Mouse (Mus musculus) cerebellum, adult 2 months (tissue): Measurements from ENCODE around the gene Psma5.

Experiments used
- CTCF ChIP-seq: fragments of 200-500 bp; IDR thresholded peaks from 2 replicates; pipeline ENCODE4 v1.5.1; 2011; ENCODE audit warnings: low read depth, mild to moderate bottlenecking, control low read depth, low read length, moderate library complexity, borderline replicate concordance; ENCODE audit not compliant: insufficient read depth
- POLR2A ChIP-seq: fragments of 200-500 bp; IDR thresholded peaks from 2 replicates; pipeline ENCODE4 v1.6.1; 2011; ENCODE audit warnings: low read length, control low read depth, borderline replicate concordance; ENCODE audit not compliant: insufficient read depth

DNA sequence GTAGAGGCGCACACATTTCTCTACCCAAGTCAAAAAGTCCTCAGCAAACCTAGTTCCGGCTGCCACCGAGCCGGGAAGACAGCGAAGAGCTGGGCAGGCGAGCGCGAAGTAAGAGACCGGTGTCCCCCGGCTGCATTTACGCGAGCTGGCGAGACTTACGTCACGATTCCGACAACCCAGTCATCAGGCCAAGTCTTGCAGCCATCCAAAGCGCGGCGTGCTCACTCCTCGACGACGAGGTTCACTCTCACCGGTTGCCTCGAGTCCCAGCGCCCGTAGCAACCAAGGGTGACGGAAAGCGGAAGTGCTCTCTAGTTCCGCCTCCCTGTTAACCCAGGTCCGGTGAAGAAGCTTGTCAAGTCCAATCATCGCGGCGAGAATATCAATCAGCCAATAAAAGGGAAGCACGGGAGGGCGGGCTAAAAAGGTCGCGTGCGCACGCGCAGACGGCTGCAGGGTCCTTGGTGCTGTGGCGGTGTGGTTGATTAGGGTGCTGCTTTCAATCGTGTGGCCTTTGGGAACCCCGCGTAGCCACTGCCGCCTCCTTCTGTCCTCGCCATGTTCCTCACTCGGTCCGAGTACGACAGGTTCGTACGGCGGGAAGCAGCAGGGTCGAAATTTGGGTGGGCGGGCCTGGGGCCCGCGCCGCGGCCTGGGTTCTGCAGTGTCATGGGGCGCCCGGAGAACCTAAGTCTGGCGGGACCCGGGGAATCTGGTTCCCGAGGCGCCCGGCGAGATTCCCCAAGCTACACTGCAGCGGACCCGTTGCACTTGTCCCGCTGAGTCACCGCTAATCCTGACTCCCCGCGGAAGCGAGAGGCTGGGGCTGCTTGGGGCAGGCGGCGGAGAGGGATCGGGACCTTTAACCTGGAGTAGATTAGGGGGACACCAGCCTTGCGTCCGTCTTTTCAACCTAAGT, at the start of gene Psma5:
- TF ChIP-seq CTCF (no peak), POLR2A (0 out of 2 replicates have a peak, but pooled peaks have one; percentile 17)
